Mouse (Mus musculus): ENCODE measurements at regions not wholly inside any gene's neighbourhood (a gene's known extent, or its start where the extent isn't known, plus 50 kb on each side); places are given as distances from the start of the nearest gene placed in this dataset.
A peak's percentile ranks its signal among the peaks of the same experiment; 100 is the strongest.
"Not testable (repeated sequence)": the region's sequence is repeated elsewhere in the genome, so short reads cannot be mapped to it uniquely, and the experiment has no call there.

DNA sequence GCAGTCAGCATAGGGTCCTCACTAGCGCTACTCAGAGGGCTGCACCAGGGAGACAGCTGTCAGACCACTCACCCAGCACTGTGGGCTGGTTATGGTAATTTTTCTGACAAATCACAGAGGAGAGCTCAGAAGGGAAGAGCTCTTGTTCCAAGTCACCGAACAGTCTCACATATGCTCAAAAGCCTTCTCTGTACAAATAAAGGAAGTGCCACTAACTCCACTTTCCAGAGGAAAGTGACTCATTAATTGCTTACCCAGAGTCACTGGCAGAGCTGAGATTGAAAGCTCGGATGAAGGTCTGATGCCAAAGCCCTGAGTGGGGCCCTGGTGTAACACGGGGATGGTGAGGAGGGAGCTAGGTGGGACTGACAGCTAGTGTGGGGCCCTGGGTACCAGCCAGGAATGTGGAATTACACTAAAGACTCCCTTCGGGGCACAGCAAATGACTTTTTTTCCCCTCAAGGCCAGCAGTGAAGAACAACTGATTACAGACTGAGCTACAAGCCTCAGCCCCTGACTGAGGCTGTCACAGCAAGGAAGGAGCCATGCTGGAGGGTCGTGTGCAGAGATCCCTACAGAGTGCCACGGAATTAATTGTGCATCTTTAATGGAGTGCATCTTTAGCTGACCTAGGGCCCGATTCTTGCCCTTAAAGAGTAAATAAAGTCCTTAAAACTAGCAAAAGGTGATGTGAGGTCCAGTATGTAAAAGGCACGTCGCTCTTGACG is 155.6 kb upstream of the Ubl3 start:
- peak; percentile 9 for DNase-seq (ENCODE audit: low spot score)

DNA sequence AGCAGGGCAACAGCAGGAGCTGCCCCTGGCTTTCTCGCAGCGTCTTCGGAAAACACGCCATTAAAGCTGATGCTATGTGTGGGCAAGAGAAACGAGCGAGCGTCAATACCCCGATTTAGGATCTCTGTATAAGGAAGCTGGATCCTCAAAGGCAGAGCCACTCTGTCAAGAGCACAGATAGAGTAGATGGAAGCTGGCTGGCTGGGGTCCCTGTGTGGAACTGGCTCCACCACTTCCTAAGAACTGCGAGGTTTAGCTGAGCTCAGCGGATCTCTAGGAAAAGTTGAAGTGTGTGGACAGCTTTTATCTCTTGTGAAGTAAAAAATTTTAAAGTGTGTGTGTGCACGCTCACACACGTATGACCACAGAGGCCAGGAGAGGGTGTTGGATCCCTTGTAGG is 154.7 kb upstream of the Ubl3 start:
- no peak for DNase-seq (ENCODE audit: low spot score)

DNA sequence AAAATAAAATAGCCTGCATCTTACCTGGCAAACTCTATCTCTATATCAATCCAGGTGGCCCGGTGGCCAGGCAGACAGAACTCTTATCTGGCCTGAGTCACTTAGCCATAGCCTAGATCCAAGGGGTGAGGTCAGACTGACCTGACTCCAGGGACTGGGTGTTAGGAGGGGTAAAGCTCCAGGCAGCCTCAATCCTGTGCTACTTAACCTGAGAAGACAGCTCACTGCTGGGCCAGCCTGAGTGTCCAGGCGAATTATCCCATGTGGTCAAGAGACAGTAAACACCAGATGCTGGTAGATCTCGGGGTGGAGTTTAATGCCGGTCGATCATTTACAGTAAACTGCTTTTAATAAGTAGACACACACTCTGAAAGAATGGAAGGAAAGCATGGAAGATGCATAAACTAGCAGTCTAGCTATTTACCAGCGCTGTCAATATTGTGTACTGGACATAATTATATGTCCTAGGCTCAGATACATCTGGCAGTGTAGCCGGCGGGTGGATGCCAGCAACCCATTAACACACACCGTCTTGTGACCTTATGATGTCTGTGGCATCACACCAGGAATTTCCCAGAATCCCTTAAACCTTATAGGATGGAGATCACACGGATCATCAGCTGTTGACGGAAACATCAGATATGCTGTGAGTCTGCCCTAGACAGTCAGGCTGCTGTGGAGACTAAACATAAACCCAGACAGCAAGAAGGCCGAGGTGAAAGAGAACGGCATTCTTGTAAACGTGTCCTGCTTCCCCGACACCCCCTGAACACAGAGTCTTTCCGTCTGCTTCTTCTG is 153.9 kb upstream of the Ubl3 start:
- DNase-seq (ENCODE audit: low spot score), result no peak

DNA sequence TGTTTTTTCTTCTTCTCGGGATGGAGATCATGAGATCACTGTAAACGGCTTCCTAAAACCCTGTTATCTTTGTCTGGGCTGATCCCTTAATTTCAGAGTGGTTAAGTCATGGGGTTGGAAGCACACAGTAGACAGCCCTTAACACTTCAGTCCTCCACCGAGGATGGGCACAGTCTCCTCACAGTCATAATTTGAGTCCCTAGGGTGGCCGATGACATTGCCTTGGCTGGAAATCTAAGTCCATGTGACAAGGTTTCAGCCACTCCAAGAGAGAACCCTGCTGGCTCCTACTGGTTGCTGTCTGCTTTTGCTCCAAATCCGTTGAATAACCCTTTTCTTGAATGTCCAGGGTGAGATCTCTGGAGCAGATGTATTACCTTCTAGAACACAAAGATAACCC is 152.2 kb upstream of the Ubl3 start:
- no peak for DNase-seq (ENCODE audit: low spot score)

DNA sequence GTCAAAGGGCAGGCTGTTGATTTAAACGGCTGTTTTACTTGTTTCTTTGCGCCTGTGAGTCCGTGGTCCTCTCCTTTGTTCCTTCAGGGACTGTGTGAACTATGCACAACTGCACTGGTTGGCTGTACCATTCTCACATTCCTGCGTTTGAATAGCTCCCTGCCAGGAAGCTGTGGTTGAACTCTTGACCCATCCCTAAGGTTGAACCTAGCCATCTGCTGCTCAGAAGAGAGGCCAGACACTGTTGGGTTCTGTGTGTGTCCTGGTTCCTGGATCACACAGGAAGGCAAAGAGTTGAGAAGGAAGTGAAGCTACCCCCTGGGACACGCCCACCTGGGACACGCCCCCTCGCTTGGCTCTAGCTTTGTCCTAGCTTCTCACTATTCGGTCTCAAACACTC is 149.3 kb upstream of the Ubl3 start:
- no peak for DNase-seq (ENCODE audit: low spot score)

DNA sequence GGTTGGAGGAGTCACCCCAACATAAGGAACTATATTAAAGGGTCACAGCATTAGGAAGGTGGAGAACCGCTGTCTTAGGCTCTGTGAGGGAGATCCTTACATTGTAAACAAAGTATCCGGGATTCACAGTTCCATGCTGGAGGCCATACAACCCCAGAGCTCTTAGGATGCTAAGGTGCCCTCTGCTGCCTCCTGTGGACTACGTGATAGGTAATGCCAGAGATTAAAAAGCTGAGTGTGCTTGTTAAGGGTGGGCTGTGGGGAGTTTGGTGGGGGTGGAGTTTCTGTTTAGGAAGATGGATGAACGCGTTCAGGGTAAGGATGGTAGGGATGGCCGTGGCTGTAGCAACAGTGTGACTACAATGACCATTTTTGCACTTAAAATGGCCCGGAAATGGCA is 148.4 kb upstream of the Ubl3 start:
- DNase-seq (ENCODE audit: low spot score), result no peak

DNA sequence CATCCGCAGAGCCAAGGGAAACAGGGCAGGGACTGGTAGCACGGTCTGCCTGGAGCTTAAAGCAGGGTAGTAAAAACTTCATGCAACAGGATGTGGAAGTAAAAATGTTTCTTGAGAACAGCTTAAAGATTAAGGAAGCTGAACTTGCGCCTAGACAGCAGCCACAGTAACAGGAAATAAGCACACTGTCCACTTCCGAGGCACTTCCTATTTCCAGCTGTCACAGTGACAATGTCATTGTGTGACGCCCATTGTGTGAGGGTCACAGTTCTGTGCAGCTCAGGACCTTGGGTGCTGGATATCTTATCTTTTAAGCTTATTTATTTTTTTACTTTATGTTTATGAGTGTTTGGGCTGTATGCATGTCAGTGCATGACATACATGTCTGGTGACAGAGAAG is 147.7 kb upstream of the Ubl3 start:
- DNase-seq (ENCODE audit: low spot score), result no peak

DNA sequence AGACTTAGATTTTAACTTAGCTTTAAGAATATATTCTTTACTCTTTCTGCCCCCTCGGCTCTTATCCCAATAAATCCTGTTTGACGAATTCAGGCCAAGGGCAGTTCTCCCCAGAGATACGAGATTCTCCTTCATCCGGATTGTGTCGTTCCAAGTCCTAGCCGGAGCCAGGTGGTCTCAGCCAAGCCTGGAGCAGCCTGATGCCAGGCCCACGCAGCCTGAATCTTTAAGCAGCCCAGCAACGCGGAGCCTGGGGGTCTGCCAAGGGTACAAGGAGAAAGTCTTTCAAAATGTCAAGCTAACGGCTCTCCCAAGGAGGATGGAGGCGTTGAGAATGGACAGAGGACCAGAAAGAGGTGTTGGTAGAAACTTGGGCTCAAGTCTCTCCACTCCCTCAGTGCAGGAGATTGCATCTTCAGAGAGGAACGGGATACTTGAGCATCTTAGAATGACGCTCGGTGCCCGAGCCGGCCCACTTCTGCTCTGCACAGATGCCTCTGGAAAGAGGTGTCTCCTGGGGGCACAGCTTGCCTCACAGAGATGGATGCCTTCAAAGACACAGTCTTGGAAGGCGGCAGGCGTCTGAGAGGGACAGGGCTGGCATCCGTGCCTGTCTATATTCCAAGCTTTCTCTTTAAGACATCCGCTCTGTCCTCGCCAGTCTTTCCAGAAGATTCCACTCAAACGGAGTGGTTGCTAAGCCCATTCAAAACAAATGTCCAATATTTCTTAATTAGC is 145.2 kb upstream of the Ubl3 start:
- no peak for DNase-seq (ENCODE audit: low spot score)

DNA sequence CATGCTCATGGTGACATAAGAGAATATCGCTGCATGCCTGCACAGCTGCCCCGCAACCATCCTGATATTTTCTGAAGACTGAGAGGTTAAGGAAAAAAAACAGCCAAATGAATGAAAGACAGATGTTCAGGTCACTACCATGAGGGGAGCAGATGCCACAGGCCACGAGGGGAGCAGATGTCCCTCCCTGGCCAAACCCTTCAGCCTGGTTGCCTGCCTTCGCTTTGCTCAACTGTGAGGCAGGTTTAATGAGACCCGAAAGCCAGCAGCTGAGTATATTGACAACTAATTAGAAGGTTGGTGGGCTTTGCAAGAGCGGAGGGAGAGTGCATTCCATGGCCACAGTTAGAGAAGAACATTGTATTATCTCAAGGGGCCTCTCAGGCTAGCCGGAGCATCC is 141.8 kb upstream of the Ubl3 start:
- DNase-seq (ENCODE audit: low spot score), result no peak

DNA sequence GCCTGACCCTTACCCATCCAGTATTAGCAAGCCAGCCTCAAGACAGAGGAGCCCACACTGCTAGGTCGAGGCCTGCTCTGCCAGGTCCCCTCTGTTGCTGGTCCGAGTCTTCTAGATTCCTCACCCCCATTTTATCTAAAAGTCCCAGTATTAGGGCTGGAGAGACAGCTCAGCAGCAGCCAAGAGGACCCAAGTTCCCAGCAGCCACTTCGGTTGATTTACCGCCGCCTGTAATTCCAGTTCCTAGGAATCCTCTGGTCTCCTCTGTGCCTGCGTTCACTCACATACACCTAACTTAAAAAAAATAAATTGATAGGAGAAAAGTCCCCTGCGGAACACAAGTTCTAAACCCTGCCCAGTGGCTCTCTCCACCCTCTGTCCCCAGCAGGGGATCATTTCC is 138.9 kb upstream of the Ubl3 start:
- DNase-seq (ENCODE audit: low spot score), result no peak

DNA sequence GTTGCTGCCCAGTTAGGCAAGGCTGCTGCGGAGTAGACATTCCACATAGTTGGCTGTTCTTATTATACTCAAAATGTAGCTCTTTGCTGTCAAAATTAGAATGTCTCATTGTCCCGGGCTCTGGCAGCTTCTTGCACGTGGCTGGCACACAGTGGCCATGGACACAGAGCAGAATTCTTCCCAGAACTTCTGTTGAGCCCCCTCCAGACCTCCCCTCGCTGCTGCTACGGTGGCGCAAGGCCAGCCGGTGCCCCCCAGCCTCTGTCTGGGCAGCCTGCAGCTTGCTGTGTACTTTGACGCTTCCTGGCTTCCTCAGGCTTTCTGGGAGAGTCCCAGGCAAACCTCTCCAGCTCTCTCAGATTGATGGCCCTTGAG is 138.2 kb upstream of the Ubl3 start:
- no peak for DNase-seq (ENCODE audit: low spot score)

DNA sequence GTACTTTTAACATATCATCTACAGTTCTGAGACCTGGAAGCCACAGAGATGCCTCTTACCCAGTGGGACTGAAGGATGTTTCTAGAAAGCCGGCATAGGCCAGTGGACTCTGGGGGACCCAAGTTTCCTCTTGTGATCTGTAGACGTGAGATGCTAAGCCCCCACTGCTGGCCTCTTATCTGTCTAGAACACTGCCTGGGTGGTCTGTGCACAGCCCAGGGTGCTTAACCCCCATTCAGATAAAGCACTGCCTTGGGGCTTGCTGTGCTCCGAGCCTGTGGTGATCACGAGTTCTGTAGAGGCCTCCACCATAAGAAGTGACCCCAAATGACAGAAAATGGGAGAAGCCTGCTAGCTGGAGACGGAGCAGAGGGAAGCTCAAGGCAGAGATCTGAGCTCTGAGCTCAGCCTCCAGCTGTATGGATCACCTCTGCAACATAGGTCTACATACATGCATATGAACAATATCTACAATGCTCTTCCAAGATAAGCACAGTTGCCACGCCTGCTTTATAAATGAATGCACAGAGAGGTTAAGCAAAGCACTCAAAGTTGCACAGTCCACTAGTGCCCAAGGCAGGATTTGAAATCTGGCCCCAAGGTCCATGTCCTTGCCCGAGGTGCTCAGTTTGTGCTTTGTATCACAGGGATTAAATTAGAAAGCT is 137.7 kb upstream of the Ubl3 start:
- no peak for DNase-seq (ENCODE audit: low spot score)

DNA sequence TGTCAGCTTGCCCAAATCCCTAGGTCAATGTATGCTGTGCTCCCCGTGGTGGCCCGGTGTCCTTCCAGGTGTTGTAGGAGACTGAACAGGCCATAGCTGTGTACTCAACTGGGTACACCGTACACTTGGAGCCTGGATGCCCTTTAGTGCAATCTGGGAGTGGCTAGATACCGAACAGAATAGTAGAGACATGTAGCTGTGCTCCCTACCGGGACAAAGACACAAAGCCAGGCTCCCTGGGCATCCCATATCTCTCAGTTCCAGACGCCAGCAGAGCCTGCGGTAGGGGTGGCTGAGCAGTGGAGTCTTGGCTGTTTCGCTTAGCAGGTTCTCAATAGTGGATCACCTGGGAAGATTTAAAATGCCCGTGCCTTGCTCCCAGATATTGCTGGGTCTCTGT is 136.7 kb upstream of the Ubl3 start:
- DNase-seq (ENCODE audit: low spot score), result no peak

DNA sequence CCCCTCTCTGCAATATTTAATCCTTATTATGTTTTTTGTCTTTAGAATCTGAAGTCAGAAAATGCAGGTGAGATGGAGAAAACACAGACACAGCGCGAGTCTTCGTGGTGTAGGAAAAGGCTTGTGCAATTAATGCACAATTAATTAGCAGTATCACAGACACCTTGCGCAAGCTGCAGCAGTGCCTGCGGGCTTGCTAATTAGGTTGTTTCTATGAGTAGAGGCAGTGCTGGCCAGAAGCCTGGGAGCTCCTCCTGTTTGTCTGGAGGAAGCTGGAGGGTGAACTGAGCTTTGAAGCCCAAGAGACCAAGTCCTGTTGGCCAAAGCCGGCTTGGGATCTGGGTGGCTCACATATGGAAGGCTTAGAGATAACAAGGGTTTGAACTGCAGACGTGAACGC is 135.9 kb upstream of the Ubl3 start:
- DNase-seq (ENCODE audit: low spot score), result no peak

DNA sequence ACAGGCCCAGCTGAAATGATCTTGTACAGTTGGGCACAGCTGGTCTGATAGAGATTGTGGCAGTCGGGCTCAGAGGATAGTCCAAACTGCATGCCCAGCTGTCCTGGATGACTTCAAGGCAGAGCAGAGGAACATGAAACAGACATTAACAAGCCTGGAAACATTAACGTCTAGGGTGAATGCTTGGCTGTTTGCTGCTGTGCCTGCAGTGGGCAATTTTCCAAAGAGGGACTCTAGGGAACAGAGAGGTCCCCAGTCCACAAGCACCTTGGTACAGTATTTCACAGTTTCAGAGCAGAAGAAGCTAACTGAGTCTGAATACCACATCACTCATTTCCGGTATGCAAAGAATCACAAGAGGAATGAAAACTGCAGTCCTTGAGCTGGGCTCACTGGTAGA is 135.2 kb upstream of the Ubl3 start:
- no peak for DNase-seq (ENCODE audit: low spot score)

DNA sequence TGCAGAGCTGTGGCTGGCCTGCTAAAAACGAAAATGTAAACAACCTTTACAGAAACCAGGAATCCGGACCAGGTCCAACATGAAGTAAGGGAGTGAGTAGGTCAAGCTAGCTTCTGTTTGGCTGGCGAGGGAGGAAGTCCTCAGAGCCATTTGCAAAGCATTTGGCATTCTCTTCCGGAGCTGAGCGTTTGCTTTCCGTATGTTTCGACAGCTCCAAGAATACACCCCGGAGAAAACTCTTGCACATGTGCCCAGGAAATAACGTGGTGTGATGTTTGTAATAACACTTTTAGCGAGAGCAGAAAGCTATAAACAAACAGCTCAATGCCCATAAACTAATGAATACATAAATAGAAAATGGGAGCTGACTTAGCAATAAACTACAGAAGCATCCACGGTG is 131.6 kb upstream of the Ubl3 start:
- no peak for DNase-seq (ENCODE audit: low spot score)

DNA sequence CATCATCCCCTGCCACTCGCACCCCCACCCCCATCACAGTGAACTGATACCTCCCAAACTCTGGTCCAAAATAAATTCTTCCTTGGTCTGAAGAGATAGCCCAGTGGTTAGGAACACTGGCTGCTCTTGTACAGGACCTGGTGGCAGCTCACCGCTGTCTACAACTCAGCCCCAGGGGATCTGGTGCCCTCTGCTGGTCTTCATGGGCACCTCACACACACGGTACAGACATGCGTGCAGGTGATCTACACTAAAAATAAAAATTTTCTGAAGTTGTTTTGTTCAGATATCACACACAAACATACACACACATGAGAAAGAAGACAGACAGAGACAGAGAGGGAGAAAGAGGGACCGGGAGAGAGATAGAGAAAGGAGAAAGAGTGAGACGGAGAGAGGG is 130.0 kb upstream of the Ubl3 start:
- no peak for DNase-seq (ENCODE audit: low spot score)

DNA sequence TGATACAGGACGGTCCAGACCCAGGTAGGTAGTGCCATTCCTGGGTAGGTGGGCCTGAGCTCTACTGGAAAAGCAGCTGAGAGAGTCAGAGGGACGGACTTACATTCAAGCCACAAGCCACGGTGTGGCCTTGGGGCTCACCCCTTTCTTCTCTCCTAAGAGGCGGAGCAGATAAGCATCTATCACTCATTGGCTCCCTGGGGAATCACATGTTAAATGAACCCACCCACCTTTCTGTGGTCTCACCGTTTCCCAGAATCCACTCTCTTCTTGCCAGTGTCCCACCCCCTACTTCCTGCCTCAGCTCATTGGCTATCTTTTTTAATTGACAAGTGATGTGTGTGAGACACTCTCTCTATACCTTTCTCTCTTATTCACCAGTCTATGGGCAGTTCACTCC is 127.8 kb upstream of the Ubl3 start:
- DNase-seq (ENCODE audit: low spot score), result no peak

DNA sequence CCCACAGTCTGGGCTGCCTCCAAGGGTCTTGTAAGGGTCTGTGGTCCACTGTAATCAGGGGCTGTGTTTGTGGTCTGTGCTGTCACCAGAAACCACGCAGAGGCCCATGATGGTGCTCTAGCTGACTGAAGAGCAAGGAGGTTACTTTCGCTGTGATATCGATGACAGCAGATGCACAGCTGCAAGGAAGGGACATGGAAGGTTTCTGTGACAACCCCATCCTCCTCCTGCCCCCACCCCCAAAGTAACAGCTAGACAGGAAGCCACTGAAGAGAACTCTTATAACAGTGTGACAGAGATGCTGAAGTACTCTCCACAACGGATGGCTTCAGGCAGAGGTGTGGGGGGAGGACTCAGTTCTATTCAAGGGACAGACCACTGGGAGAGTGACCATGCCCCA is 127.0 kb upstream of the Ubl3 start:
- peak; percentile 54 for DNase-seq (ENCODE audit: low spot score)

DNA sequence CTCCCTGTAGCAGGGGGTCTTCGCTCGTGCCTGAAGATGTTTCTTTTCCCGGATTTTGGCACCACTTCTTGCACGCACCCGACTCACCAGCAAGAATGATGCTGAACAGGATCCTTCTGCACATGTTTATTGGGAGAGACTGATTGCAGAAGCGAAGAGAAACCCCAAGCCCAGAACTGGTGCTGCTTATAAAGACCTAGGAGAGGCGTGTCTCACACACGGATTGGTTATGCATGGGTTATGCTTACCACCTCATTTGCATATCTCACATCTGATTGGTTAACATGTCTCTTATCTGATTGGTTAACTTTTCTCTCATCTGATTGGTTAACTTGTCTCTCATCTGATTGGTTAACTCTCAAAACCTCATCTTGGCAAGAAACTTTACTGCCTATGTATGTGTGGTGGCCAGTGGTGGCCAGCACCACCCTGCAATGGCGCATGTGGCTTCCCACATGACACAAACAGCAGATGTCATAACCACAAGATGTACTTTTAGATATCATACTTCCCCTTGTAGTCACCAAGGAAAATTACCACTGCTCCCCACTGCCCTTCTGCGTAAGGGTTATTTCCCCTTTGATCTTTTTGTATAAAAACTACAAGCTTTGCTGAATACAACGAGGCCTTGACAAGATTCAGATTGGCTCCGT is 125.8 kb upstream of the Ubl3 start:
- not testable (repeated sequence) for DNase-seq (ENCODE audit: low spot score)

DNA sequence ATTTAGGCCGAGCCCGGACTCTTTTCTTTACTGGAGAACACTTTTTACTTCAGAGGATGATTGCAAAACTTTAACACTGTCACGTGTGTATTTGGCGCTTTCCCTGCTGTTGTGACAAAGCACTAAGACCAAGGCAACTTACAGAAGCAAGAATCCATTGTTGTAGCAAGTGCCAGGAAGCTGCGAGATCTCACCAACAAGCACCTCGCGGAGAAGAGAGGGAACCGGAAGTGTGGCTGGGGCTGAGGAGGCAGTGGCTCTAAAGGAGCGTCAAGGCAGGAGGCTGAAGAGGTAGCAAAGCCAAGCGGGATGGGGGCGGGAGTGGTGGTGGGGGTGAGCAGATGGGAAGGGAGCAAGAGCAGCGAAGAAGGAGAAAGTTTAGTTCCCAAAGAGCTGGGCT is 121.7 kb upstream of the Ubl3 start:
- DNase-seq (ENCODE audit: low spot score), result peak; percentile 54

All from thymus, postnatal 0 days (tissue).